Mouse (Mus musculus): Measurements from ENCODE around the gene Tsnax.

The Tsnax gene

GRCm38 (mm10) chr8:125080388-125081344 lies 67.9 kb downstream of the Tsnax start:
- DNase-seq (ENCODE audit: low spot score in 2 of 2): no peak

GRCm38 (mm10) chr8:125083746-125084145 lies 70.9 kb downstream of the Tsnax start:
- no peak for DNase-seq (ENCODE audit: low spot score in 2 of 2)

All from urinary bladder, adult 18-20 months (tissue).